Mouse (Mus musculus) ES-CJ7 (cell line): ENCODE data around the gene Itprip.

Source experiments
- DNase-seq: peaks from one replicate; pipeline ENCODE4 v3.0.0; 2011; ENCODE audit warnings: low read depth, low spot score

Gene Itprip

DNA sequence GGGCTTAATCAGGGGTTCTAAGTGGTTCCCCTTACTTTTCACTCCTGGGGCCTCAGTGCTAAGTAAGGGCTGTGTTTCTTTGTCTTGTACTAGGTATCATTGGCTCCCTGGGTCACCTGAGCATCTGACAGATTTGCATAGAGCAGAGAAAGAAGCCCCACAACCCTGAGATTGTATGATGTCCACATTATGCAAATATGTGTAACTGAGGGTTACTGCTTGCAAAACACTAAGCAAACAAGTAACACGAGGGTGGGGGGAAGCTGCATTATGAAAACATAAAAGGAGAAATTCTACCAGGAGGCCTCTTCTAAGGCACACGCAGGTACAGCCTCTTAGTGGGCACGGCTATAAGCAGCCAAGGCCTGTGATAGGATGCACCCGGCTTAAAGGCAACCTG, 3.8 kb downstream of the Itprip start:
- no peak for DNase-seq

DNA sequence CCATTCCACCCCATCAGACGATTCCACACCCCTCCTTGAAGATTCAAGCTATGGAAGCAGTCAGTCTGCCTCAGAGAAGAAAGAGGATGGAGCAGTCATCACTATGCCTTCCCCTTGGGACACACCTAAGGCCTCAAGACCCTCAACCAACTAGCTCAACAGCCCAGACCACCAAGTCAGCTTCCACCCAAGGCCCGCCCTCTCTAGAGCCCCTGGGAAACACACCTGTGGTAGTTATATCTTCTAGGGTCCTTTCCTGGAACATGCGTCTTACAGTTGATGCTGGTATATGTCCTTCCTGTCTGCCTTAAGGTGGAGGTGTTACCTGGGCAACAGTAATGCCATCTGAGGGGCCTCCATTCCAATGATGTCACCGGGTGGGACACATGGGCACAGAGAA, 4.9 kb downstream of the Itprip start:
- no peak for DNase-seq

GRCm38 (mm10) chr19:47913344-47913743, 5.8 kb downstream of the Itprip start:
- DNase-seq, result no peak

- no peak for DNase-seq
Measured at GRCm38 (mm10) chr19:47910751-47911150, 8.3 kb downstream of the Itprip start.

- DNase-seq, result no peak
Measured at GRCm38 (mm10) chr19:47910117-47910618, 8.9 kb downstream of the Itprip start.

DNA sequence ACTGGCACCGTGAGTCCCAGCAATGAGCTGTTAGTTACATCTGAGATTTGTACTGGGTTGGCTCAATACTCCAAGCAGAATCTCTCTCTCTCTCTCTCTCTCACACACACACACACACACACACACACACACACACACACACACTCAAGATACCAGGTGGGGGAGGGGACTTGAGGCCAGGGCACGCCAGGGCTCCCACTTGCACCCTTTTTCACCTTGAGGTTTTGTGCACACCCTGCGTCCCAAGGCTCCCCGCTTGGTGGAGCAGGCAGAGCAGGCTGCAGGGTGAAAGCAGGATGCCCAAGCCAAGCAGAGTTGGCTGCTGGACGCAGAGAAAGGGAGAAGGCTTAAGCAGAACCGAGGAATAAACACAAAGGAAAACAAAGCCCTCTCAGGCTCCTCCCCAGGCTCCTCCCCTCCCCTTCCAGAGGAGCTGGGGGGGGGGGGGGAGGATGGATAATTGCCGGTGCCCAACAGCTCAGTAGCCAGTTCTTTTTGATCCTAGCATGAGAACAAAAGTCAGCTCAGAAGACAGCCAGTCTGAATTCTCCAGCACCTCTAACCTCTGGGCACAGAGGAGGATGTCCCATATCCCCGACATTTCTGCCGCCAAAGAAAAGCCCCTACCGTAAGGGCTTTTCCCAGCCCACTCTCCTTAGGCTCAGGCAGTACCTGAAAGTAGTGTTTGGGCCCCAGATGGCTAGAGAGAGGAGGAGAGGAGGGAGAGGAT, 9.5 kb downstream of the Itprip start:
- DNase-seq, result no peak

DNA sequence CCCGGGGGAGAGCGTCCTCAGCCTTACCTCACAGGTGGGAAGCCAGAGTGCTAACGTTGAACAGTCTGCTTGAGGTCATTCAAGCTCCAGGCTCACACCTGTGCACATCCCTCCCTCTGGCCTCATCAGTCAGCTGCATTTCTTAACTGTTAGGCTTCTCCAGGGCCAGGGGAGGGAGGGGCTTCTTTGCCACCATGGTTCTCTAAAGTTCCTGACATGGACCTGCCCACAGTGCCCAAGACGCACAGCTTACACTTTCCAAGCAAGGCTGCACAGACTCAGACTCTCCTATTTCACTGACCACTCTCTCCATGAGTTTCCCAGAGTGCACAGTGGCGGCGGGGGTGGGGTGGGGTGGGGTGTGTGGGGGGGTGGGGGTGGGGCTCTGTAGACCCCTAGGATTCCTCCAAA, 10.1 kb downstream of the Itprip start:
- no peak for DNase-seq

- DNase-seq, result no peak
Measured at GRCm38 (mm10) chr19:47907596-47907995, 11.5 kb downstream of the Itprip start.

DNA sequence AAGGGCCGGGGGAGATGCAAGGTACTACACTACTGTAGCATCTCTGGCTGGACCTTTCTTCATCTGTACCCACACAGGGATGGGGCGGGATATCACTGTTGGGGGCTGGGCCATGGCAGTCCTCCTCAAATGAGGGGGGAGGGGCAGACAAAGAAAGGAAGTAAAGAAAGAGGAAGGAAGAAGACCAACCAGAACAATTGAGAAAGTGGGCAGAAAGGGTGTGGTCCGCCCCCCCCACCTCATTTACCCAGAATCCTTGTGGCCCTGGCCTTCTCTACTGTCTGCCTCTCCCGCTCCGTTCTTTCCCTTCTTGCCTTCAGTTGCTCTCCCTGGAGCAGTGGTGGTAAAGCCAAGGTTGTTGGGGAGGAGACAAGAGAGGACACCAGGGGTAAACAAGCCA, 13.5 kb downstream of the Itprip start:
- no peak for DNase-seq

GRCm38 (mm10) chr19:47905081-47905480, 14.0 kb downstream of the Itprip start:
- no peak for DNase-seq

- DNase-seq, result no peak
Measured at GRCm38 (mm10) chr19:47903679-47904078, 15.4 kb downstream of the Itprip start.

DNA sequence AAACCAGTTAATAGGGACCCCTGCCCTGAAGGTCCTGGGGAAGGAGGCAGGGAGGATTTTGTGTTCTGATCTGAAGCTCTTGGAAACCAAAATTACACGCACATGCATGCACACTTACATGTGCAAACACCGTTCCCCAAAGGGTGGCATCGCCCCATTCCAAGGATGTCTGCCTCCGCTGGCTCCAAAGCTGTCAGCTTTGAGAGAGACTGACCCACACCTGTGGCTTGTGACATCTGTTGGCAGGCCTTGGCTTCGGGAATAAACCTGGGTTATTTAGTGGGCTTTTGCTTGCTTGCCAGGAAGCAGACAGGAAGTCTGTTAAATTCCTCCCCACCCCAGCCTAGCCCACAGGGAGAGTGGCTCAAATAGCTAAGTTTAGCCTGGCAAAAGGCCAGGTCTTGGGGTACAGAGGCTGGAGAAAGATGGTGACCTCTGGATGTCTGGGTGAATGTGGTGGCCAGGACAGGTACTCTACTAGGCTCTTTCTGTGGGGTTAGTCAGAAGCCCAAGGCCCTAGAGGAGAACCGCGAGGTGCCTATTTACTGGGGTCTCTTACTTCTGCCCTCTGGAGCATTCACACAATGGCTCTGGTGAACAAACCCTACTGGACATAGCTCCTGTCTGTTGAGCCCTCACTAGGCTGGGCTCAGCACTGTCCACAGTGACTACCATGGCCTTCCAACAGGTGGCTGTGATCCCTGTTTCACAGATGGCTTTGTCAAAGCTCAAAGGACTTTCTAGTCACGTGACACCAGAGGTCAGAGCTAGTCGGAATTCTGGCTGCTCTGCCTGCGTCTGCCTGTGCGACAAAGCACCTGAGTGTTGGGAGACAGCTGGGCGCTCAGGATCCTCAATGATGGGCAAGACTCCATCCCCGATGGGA, 16.5 kb downstream of the Itprip start:
- DNase-seq, result no peak

GRCm38 (mm10) chr19:47900558-47900957, 18.5 kb downstream of the Itprip start:
- no peak for DNase-seq

- DNase-seq, result peak; percentile 31
Measured at GRCm38 (mm10) chr19:47900012-47900411, 19.1 kb downstream of the Itprip start.

DNA sequence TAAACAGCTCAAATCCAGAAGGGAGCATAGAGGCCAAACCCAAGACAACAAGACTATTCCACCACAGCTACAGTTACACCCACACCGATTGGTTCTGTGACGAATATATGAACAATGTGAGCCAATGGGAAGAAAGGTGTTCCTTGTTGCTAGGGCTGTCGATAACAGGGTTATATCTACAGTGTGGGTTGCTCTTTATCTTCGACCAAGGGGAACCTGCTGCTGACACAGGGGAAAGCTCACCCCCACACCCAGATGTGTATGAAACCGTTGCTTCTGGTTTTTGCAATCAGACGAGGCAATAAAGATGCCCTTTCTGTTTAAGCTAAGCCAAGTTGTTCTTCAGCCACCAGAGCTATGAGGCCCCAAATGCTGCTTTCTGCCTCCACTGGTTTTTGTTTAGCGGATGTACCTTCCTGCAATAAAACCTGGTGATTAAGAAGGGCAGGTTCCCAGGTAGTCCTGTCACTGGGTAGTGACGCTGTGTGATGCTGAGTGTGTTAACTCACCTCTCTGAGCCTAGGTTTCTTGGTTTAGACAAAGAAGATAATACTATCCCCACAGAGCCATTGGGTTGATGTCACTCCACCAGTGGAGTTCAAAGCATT, 20.5 kb downstream of the Itprip start:
- no peak for DNase-seq

DNA sequence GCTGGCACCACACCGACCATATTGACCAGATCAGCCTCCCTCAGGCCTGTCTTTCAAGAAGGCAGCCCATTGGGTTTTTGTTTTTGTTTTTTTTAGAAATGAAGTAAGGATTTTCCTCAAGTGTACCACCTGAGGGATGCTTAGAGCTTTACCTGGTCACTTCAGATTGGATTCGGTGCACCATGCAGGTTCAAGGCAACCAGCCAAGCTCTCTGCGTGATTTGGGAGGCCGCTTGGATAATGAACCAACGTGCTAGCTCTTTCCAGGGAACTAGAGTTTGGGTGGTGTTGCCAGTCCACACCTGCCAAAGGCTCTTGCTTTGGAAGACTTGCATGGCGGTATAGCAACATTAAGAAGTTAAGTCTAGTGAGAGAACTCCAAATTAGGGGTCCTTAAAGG, 26.0 kb downstream of the Itprip start:
- DNase-seq, result no peak

- no peak for DNase-seq
Measured at GRCm38 (mm10) chr19:47891562-47892312, 27.4 kb downstream of the Itprip start.

- no peak for DNase-seq
Measured at GRCm38 (mm10) chr19:47890489-47891130, 28.5 kb downstream of the Itprip start.

DNA sequence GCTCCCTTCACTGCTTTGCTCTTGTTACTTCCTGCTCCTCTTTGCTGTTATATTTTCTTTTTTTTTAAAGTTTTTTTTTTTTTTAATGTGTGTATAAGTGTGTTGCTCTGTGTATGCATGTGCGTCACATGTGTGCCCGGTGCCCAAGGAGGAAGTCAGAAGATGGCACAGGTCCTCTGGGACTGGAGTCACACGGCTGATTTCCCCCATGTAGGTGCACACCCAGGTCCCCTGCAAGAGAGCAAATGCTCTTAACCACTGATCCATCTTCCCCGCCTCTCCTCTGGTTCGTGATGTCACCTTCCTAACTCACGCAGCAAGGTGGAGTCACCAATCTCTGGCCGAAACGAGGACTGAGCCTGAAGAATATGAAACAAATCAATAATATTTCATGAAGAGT, 31.1 kb downstream of the Itprip start:
- DNase-seq, result no peak

GRCm38 (mm10) chr19:47887417-47887816, 31.7 kb downstream of the Itprip start:
- DNase-seq, result no peak

- no peak for DNase-seq
Measured at GRCm38 (mm10) chr19:47886617-47887016, 32.5 kb downstream of the Itprip start.
